Mouse (Mus musculus): ENCODE results near the gene Dock4.
A peak's percentile ranks its signal among the peaks of the same experiment; 100 is the strongest.

The Dock4 gene

DNA sequence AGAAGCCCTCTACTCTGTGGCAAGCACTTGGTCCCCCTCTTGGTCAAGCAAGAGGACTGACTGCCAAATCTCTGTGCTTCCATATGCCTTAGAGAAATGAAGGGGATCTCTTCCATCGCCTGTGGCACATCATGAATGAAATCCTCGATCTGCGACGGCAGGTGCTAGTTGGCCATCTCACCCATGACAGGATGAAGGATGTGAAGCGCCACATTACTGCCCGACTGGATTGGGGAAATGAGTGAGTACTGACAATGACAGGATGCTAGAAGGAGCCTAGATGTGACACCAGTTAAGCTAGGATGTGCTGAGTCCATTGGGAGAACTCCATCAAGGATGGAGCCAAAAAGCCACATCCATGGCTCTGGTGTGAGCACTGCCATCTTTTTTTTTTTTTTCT, 190.2 kb downstream of the Dock4 start:
- no peak for DNase-seq (ENCODE audit: low read depth in 2 of 2, low spot score in 2 of 2)

DNA sequence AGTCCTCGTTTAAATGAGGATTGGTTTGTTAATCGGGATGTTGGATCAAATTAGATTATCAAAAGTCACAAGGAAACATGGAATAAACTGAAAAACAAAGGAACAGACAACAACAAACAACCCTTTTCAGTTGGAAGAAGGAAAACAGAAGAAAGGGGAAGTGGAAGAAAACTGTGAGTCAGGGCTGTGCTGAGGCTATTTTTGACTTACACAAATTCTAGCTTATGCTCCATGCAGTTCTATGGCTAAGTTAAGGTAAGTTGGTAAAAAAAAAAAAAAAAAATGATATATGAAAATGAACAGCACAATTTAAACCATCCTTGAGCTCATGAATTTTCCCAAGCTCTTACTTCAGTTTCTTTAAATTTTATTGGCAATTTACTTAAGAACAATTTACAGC, 191.7 kb downstream of the Dock4 start:
- no peak for DNase-seq (ENCODE audit: low read depth in 2 of 2, low spot score in 2 of 2)

DNA sequence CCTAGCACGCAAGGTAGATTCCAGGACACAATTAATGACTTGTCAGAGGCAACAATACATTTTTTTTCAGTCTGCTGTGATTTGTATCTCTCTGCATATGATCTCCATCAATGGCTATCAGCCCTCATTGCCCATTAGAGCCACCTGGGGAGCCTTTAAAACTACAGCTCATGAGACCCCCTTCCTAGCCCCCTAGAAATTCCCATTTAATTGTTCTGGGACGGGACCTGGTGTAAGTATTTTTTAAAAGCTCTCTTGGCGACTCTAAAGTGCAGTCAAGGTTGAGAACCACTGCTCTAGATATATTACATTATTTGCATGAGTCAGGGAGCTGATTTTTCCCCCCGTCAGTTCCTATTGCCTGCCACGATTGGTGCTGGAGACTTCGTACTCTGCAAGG, 200.1 kb downstream of the Dock4 start:
- no peak for DNase-seq (ENCODE audit: low read depth in 2 of 2, low spot score in 2 of 2)

DNA sequence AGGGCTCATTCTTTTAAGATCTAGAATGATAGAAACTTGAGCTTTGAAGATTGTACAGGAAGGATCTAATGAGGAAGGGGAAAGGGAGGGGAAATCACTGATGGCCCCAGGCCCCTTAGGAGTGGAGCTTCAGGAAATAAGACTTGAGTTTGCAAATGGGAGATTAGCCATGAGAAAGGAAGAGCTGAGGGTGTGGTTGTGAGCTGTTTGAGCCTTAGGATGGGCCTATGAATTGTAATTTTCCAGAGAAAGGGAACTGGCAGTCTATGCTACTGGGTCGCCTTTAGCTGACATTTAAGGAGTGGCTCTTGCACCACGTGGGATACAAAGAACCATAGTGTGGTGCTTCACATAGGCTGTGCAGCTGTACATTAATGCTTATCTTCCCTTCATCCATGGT, 208.6 kb downstream of the Dock4 start:
- no peak for DNase-seq (ENCODE audit: low read depth in 2 of 2, low spot score in 2 of 2)

DNA sequence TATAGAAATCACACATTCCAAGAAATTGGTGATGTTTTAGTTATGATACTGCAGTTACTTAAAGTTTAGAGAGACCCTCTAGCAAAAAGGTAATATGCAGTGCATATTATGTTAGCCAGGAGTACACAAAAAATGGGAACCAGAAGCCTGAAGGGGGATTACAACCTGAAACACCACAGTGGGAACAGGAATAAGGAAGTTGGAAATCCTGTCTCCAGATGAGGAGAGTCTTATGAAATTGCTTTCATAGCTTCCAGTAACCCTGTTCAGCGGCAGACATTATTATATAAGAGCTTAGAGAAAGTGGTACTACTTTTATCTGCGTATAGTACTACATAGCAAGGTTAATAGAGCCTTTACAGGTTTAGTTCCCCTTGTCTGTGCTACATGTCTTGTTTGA, 210.1 kb downstream of the Dock4 start:
- no peak for DNase-seq (ENCODE audit: low read depth in 2 of 2, low spot score in 2 of 2)

DNA sequence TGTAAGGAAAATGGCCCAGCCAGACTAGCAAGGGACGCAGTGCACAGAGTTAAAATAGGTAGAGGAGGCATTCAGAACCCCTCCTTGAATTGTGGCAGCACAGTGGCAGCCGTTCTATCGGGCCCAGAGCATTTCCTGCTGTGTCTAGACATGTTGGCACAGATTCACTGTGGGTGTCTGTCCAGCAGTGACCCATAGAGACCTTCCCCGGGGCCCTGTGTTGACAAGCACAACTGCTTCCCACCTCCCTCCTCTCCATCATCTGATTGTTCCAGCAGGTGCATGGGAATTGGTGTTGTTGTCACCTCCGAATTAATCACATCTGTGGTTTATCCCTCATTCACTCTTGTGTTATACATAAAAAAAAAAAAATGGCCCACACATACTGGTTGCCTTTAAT, 210.7 kb downstream of the Dock4 start:
- no peak for DNase-seq (ENCODE audit: low read depth in 2 of 2, low spot score in 2 of 2)

DNA sequence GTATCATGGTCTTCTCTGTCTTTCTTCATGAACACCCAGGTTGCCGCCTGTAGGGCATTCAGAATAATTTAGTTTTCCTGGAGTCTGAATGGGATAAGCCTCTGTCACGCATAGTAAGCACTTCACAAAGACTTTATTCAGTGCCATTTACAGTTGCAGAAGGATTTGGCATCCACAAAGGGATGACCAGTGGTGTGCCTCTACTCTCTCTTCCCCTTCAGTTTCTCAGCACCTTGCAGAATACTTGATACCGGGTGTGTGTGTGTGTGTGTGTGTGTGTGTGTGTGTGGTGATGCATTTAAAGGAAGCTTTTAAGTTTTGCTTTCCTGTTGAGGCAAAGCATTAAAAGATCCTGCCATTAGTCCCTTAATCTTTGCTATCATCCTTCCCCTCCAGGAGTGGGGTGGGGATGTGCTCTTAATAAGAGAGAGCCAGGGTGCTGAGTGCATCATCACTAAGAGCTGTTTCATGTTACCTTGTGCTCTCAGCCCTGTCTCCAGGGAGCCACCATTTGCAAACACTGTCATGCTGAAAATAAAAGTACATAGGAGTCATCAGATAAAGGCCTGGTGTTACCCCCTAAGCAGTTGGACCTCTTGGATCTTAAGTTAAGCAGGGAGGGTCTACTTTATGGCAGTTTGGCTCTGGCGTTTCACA, 211.6 kb downstream of the Dock4 start:
- no peak for DNase-seq (ENCODE audit: low read depth in 2 of 2, low spot score in 2 of 2)

DNA sequence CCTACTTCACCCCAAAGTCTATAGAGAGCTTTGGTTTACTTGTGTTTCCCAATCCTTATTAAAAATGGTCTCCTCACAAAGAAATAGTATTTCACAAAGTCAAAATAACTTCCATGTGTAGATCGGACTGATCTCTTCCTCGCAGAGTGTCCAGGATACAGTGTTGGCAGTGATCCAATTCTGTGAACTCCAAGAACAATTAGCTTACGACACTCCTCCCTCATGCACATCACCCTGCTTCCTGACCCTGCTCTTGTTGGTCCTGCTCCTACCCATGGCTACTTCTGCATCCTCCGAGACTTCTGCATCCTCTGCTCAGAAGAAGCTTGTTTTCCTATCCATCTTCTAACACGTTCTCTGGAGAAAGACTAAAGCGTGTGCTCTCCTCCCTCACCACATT, 213.9 kb downstream of the Dock4 start:
- no peak for DNase-seq (ENCODE audit: low read depth in 2 of 2, low spot score in 2 of 2)

DNA sequence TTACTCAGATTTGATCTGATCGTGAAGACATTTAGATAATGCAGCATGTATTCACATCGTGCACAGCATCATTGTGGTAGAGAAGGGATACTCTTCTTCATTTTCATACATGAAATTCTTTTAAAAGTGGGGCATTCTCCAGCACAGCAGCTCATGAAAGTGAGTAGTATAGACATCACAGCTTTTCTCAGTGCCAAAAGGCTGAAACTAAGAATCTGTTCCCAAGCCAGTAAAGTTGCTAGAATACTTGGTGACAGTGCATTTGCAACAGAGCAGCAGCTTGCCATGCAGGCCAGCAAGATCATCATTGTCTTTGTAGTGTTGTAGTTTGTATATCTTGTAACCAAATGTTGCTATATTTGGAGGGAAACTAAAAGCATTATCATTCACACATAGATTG, 223.7 kb downstream of the Dock4 start:
- DNase-seq (ENCODE audit: low read depth in 2 of 2, low spot score in 2 of 2), result no peak

DNA sequence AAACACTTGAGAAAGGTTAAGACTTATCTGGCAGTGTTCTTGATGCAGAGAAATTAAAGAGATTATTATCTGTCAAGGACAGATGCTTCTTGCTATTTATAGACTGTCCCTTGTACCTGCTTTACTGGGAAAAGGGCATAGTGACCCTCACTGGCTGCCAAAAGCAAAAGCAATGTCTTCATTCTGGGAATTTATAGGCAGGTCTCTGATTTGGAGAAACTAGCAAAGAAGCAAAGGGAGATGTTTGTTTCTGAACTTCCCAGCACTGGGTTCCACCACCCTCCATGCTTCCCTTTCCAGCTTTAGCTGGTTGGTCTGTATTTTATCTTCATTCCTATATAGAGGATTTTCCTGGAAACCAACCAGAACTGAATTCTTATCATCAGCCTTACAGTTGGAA, 225.0 kb downstream of the Dock4 start:
- DNase-seq (ENCODE audit: low read depth in 2 of 2, low spot score in 2 of 2), result no peak

DNA sequence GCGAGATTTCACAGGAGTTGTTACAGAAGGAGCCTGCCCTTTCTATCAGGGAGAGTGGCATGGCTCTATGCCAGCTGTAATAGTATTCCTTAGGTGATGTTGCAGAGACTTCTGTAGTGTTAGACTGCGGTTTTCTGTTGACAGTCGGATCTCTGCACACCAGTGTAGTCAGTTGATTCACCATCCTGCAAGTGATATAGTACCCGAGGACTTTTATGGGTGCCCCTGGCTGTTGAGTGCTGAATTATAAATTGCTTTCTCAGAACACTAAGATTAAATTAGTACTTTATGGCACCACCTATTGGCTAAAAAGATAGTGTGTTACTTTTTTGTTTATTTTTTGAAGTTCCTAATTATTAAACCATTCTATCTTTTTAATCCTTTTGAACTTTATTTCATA, 234.0 kb downstream of the Dock4 start:
- no peak for DNase-seq (ENCODE audit: low read depth in 2 of 2, low spot score in 2 of 2)

DNA sequence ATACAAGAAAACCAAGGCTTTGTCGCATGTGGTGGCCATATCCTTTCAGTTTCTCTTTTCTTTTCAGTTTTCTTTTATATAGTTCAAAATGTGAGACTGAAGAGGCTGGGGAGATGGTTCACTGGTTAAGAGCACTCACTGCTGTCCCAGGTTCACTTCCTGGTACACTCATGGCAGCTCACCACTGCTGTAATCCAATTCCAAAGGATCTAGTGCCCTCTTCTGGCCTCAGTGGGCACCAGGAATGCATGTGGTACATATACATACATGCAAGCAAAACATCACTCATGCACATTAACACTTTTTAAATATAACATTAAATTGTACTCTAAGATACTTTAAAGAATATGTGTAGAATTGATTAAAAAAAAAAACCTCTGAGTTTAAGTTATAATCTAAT, 234.8 kb downstream of the Dock4 start:
- peak; percentile 14 to 32 for DNase-seq (ENCODE audit: low read depth in 2 of 2, low spot score in 2 of 2)

DNA sequence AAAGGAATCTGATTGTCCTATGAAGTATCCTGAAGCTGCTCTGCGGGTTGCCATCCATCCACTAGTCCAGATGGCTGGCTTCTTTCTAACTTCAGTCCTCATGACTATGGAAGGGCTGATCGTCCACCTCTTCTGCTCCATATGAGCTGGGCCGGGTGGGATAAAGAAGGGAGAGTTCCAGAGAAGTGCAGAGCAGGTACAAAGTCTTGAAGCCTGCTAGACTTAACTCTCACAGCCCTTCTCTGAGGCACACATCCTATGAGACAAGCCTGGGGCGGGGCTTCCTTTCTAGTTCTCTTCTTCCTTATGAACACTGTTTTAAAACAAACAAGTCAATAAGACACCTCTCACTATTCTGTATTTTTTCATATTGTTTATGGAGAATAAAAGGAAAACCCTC, 245.7 kb downstream of the Dock4 start:
- DNase-seq (ENCODE audit: low read depth in 2 of 2, low spot score in 2 of 2), result no peak

DNA sequence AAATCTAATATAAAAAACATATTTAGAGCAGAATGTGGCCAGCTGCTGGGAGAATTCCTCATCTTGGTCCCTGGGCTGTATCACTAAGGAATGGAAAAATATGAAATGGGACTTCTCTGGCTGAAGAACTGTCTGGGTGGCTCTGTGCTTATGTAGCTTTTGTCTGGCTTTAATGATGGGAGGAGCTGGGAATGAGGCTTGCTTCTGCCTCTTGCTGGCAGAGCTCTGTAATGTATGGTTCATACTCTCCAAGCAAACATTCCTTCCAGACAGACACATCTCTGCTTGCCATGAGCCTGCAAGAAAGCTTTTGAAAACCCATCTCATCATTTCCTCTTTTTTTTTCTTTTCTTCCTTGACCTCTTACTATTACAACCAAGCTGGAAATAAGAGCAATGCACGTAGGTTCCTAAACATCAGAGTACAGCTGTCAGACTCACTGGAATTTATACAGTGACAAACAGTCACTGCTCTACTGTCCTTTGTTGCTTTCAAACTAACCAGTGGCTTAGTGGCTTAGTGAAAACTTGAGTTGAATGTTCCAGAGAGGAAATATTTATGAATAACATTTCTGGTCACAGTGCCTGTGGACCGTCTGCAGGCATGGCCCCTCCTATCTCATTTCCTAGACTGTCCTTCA, 248.4 kb downstream of the Dock4 start:
- DNase-seq (ENCODE audit: low read depth in 2 of 2, low spot score in 2 of 2), result no peak

DNA sequence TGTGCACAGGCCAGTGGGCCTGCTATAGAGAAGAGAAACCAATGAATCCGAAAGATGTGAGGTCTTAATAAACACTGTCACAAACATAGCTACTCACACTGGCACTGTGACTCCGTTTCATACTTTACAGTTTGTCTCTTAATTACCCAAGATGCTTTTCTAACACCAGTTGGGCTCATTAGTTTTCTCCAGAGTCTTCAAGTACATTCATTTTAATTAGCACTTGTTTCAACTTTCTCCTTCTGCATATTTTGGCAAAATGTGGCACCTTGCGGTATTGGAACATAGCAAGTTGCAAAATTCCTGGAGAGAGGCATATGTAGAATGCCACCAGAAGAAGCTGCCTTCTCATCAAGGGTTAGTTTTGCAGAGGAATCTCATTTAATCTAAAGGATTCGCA, 252.6 kb downstream of the Dock4 start:
- no peak for DNase-seq (ENCODE audit: low read depth in 2 of 2, low spot score in 2 of 2)

DNA sequence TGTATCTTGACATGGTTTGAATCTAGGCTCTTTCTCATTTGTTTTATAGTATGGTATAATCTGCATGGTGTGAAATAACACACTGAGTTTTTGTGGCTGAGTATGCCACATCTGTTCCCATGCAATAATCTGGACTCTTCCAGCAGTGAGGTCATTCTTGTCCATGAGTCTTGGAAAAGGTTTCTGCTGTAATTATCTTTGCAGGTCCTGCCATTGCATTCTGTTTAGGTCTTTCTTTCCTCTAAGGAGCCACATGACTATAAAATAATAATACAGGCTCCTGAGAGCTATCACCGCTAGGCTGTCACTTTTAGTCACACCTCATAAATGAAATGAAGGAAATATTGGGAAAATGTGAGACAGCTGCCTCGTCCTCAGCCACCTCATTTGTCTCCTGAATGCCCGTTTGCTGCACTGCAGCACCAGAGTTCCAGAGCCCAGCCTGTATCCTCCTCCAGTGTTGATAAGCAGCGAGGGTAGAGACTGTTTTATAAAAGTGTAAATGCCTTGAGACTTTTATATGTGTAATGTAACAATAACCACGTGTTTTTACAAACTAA, 256.6 kb downstream of the Dock4 start:
- no peak for DNase-seq (ENCODE audit: low read depth in 2 of 2, low spot score in 2 of 2)

DNA sequence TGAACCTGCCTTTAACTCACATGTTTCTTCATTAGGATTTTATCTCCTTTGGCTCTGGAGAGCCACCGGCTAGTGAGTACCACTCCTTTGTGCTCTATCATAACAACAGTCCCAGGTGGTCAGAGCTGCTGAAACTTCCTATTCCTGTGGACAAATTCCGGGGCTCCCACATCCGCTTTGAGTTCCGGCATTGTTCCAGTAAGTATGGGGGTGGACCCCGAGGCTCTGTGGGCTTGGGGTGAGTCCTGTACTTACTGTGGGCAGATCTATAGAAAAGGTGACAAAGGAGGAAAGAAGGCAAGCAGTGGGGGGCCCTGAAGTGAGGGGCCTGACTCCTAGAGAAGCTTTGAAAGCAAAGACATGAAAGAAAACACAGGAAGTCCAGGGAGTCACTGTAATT, 258.5 kb downstream of the Dock4 start:
- DNase-seq (ENCODE audit: low read depth in 2 of 2, low spot score in 2 of 2), result no peak

DNA sequence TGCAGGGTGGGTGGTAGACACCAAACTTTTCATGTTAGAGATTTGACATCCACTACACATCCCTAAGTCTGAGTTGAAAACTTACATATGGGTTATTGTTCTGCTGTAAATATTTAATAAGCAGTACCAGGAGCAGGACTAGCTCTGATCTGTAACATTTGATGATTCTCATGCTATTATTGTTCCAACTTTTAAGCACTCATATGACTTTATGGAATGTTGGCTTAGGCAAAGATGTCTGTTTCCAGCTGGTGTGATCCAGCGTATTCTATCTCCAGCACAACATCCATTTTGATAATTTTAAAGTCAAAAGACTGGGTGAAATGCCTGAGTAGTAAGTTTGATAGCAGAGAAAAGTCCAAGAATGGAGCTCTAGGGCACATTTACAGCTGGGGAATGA, 261.4 kb downstream of the Dock4 start:
- DNase-seq (ENCODE audit: low read depth in 2 of 2, low spot score in 2 of 2), result no peak

DNA sequence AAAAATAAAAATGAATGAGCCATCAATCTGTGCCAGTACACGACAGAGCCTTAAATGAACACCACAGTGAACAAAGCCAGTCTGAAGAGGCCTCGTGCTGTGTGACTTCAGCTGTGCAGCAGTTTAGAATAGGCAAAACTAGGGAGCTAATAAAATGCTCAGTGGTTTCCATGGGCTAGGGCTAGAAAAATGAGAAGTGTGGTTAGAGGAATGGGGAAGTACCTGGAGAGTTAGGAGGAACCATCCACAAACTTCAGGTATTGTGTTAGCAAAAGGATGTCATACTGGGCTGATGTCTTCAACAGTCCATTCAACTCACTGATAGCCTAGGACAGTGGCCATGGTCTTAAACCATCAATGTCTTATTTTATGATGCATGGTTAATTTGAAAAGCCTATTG, 263.3 kb downstream of the Dock4 start:
- no peak for DNase-seq (ENCODE audit: low read depth in 2 of 2, low spot score in 2 of 2)

DNA sequence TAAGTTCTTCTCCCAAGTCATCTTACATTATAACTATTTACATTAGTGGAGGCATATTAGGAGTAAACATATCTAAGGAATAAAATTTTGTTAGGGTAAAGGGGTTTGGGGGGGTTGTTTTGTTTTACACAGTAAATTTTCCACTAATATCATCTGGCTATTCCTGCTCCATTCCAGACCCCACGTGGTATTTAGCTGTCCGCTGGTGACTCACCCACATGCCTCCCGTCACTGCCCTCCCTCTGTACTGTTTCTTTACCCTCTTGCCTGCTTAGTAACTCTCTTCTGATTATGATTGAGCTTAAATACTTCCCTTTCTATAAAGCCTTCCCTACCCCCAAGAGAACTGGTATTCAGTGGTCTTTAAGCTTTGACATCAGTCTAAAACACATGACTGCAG, 266.5 kb downstream of the Dock4 start:
- no peak for DNase-seq (ENCODE audit: low read depth in 2 of 2, low spot score in 2 of 2)

DNA sequence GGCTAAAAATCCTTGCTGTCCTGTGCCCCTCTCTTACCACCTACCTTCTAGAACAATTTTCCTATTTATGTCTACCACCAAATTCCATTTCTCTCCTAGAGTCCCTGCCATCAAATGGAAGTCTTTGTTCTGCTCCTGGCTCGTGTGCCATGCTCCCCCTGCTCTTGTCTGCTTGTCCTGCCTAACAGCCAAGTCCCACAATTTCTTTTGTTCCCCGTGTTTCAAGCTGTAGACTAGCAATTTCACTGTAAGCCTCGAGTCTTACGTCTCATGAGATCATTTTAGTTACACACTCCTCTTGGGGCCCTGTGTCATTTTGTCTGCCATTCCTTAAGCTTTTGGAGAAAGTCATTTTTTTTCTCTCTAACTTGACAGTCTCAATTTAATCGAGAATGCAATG, 268.5 kb downstream of the Dock4 start:
- DNase-seq (ENCODE audit: low read depth in 2 of 2, low spot score in 2 of 2), result no peak

DNA sequence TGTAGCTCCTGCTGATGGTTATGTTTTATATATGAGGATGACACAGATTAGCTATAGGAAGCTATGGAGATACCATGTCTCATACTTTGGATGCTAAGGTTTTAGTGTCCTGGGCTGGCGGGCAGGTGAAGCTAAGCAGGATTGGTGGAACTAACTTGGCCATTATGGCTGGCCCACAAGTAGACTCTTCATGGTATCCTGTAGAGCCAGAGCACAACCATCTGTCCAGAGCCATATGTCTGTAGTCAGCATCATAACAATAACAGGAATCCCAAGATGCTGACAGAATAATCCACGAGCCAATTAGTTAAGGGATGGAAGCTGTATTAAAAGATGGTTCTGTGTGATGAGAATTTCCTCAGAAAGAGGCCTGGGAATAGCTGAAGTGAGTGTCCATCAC, 269.4 kb downstream of the Dock4 start:
- no peak for DNase-seq (ENCODE audit: low read depth in 2 of 2, low spot score in 2 of 2)

DNA sequence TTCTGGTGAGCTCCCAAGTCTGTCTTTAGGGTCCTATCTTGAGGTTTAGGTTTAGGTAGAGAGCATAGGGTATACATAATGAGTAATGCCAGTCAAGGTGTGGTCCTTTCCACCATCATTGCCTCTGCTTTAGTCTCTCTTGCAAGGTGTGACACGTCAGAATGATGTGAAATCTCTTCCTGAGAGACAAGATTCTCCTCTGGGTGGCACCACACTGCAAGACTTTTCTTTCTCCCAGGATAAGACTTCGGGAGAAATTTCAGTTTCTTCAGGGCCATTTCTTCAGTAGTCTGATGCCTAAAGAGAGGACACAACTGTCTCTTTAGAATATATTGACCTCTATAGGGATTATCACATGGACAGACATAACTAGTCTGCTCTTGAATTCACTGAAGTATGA, 282.6 kb downstream of the Dock4 start:
- DNase-seq (ENCODE audit: low read depth in 2 of 2, low spot score in 2 of 2), result no peak

Data from CD8-positive naive resting alpha-beta T cell, adult 2 months (primary cell).